Mouse (Mus musculus) liver, embryonic 16.5 days (tissue): ENCODE measurements around the gene Dact3. TPM values are rescaled to one million over a fixed set of nuclear protein-coding genes. Genes with fewer than 3 reads are reported as not detected.

ENCODE experiments used
- ATAC-seq: fragments of 200-750 bp; cut with Nextera tagmentation; 2 replicates; pipeline ENCODE4 v1.8.0; 2017; ENCODE audit warnings: low read depth, mild to moderate bottlenecking, moderate number of reproducible peaks, moderate library complexity
- H3K27ac ChIP-seq: fragments of 300-500 bp; sonication (generic); 2 replicates; pipeline ENCODE4 v1.5.1; 2014; ENCODE audit warnings: mild to moderate bottlenecking, low read length
- H3K27me3 ChIP-seq: fragments of 300-500 bp; sonication (generic); 2 replicates; pipeline ENCODE4 v1.6.1; 2014; ENCODE audit warnings: low read depth, low read length, mixed read lengths; ENCODE audit not compliant: control insufficient read depth, insufficient read depth
- H3K36me3 ChIP-seq: fragments of 300-500 bp; sonication (generic); 2 replicates; pipeline ENCODE4 v1.6.1; 2014; ENCODE audit warnings: mild to moderate bottlenecking; ENCODE audit not compliant: control insufficient read depth, insufficient read depth
- H3K4me1 ChIP-seq: fragments of 300-500 bp; sonication (generic); 2 replicates; pipeline ENCODE4 v1.6.1; 2014; ENCODE audit warnings: low read depth, low read length, mixed read lengths; ENCODE audit not compliant: control insufficient read depth
- H3K4me2 ChIP-seq: fragments of 300-500 bp; sonication (generic); 2 replicates; pipeline ENCODE4 v1.6.1; 2014; ENCODE audit warnings: low read depth, low read length, mixed read lengths
- H3K4me3 ChIP-seq: fragments of 300-500 bp; sonication (generic); 2 replicates; pipeline ENCODE4 v1.5.1; 2014; ENCODE audit warnings: low read depth, mild to moderate bottlenecking, low read length
- H3K9ac ChIP-seq: fragments of 300-500 bp; sonication (generic); 2 replicates; pipeline ENCODE4 v1.6.1; 2014; ENCODE audit warnings: low read depth, low read length
- H3K9me3 ChIP-seq: fragments of 300-500 bp; sonication (generic); replicated peaks from 2 replicates; pipeline ENCODE4 v1.6.1; 2016; ENCODE audit warnings: low read length; ENCODE audit not compliant: control insufficient read depth
- WGBS: fragments of 180-500 bp; shearing (Covaris S2); extraction: QIAGEN DNeasy Blood & Tissue Kit; methylation state at CpG from one replicate; pipeline ENCODE4 v1.1.7; 2014; ENCODE audit not compliant: insufficient replicate concordance; 5-methylcytosine and 5-hydroxymethylcytosine counted together
- polyA plus RNA-seq: library from polyadenylated mRNA; unstranded; fragments of >200 nt; fragmentation: Nextera tagmentation; extraction: Ambion mirVana; gene quantifications from 2 replicates; pipeline ENCODE4 v1.2.1, GENCODE M21; 2015

The Dact3 gene
- polyA plus RNA-seq, 1 experiment from 2014 or later: 0.12 TPM

GRCm38 (mm10) chr7:16893612-16894011 is 18.5 kb downstream of the Dact3 start:
- ATAC-seq: no peak
- Histone ChIP-seq H3K4me3 (no peak overlapping the region), H3K27ac (no peak overlapping the region), H3K4me2 (no peak overlapping the region), H3K9ac (no peak overlapping the region), H3K4me1 (peaks cover 9% of the 10 kb centered on the region), H3K9me3 (no peaks in the 10 kb centered on the region), H3K27me3 (peaks cover 46% of the 10 kb centered on the region), H3K36me3 (no peaks in the 10 kb centered on the region)
- 12% methylated on average over 6 of the region's 6 CpGs for WGBS

GRCm38 (mm10) chr7:16894279-16894678 is 19.2 kb downstream of the Dact3 start:
- Histone ChIP-seq H3K4me1 (peaks cover 9% of the 10 kb centered on the region), H3K9me3 (no peaks in the 10 kb centered on the region), H3K4me3 (no peak overlapping the region), H3K36me3 (no peaks in the 10 kb centered on the region), H3K4me2 (no peak overlapping the region), H3K27me3 (peaks cover 42% of the 10 kb centered on the region), H3K9ac (no peak overlapping the region), H3K27ac (no peak overlapping the region)
- WGBS: 7% methylated on average over 4 of the region's 4 CpGs
- no peak for ATAC-seq

GRCm38 (mm10) chr7:16895000-16895399 is 19.9 kb downstream of the Dact3 start:
- Histone ChIP-seq H3K36me3 (no peaks in the 10 kb centered on the region), H3K4me3 (no peak overlapping the region), H3K9ac (no peak overlapping the region), H3K4me1 (peaks cover 9% of the 10 kb centered on the region), H3K27ac (no peak overlapping the region), H3K4me2 (0 out of 2 replicates have a peak overlapping the region, but pooled peaks have one; percentile 14), H3K9me3 (no peaks in the 10 kb centered on the region), H3K27me3 (peaks cover 42% of the 10 kb centered on the region)
- ATAC-seq: peak; percentile 17; the same call in 1 of the 2 replicates
- under 1% methylated on average over 24 of the region's 24 CpGs for WGBS

GRCm38 (mm10) chr7:16895511-16895910 is 20.4 kb downstream of the Dact3 start:
- Histone ChIP-seq H3K9me3 (no peaks in the 10 kb centered on the region), H3K4me3 (no peak overlapping the region), H3K4me2 (0 out of 2 replicates have a peak overlapping the region, but pooled peaks have one; percentile 14), H3K27ac (no peak overlapping the region), H3K9ac (no peak overlapping the region), H3K4me1 (peaks cover 9% of the 10 kb centered on the region), H3K36me3 (no peaks in the 10 kb centered on the region), H3K27me3 (peaks cover 37% of the 10 kb centered on the region)
- no peak for ATAC-seq
- WGBS: 31% methylated on average over 10 of the region's 10 CpGs

GRCm38 (mm10) chr7:16900526-16900925 is 25.4 kb downstream of the Dact3 start:
- Histone ChIP-seq H3K36me3 (no peaks in the 10 kb centered on the region), H3K9ac (no peak overlapping the region), H3K4me3 (no peak overlapping the region), H3K4me1 (peaks cover 2% of the 10 kb centered on the region), H3K9me3 (no peaks in the 10 kb centered on the region), H3K27me3 (no peaks in the 10 kb centered on the region), H3K27ac (no peak overlapping the region), H3K4me2 (no peak overlapping the region)
- 50% methylated on average over 5 of the region's 5 CpGs for WGBS
- no peak for ATAC-seq

- H3K9ac ChIP-seq: no peak overlapping the region
- H3K4me2 ChIP-seq: no peak overlapping the region
- no peak overlapping the region for H3K27ac ChIP-seq
- no peak for ATAC-seq
- H3K4me3 ChIP-seq: no peak overlapping the region
- WGBS: 22% methylated on average over 2 of the region's 2 CpGs
- H3K27me3 ChIP-seq: peaks cover under 1% of the 10 kb centered on the region; the same call in 1 of the 2 replicates
- peaks cover 11% of the 10 kb centered on the region for H3K4me1 ChIP-seq
- H3K9me3 ChIP-seq: no peaks in the 10 kb centered on the region
- no peaks in the 10 kb centered on the region for H3K36me3 ChIP-seq
Observed at GRCm38 (mm10) chr7:16903439-16903955, 28.4 kb downstream of the Dact3 start.

- H3K27ac ChIP-seq: no peak overlapping the region
- no peak overlapping the region for H3K4me3 ChIP-seq
- no peak overlapping the region for H3K4me2 ChIP-seq
- no peaks in the 10 kb centered on the region for H3K36me3 ChIP-seq
- H3K27me3 ChIP-seq: peaks cover 7% of the 10 kb centered on the region
- H3K9ac ChIP-seq: no peak overlapping the region
- 36% methylated on average over 8 of the region's 10 CpGs for WGBS
- no peaks in the 10 kb centered on the region for H3K9me3 ChIP-seq
- no peak for ATAC-seq
- peaks cover 11% of the 10 kb centered on the region for H3K4me1 ChIP-seq
Observed at GRCm38 (mm10) chr7:16904120-16904675, 29.1 kb downstream of the Dact3 start.

- no peak overlapping the region for H3K4me2 ChIP-seq
- no peaks in the 10 kb centered on the region for H3K36me3 ChIP-seq
- H3K4me1 ChIP-seq: peaks cover 11% of the 10 kb centered on the region
- no peak for ATAC-seq
- 31% methylated on average over 9 of the region's 9 CpGs for WGBS
- H3K27ac ChIP-seq: no peak overlapping the region
- no peaks in the 10 kb centered on the region for H3K9me3 ChIP-seq
- no peak overlapping the region for H3K9ac ChIP-seq
- H3K27me3 ChIP-seq: peaks cover 10% of the 10 kb centered on the region
- no peak overlapping the region for H3K4me3 ChIP-seq
Observed at GRCm38 (mm10) chr7:16905491-16906021, 30.4 kb downstream of the Dact3 start.

- peaks cover 10% of the 10 kb centered on the region for H3K27me3 ChIP-seq
- no peak within 1 kb of the TSS for H3K4me2 ChIP-seq
- H3K9ac ChIP-seq: no peak within 1 kb of the TSS
- no peaks in the 10 kb centered on the region for H3K36me3 ChIP-seq
- no peak within 1 kb of the TSS for H3K27ac ChIP-seq
- no peak for ATAC-seq
- no peaks in the 10 kb centered on the region for H3K9me3 ChIP-seq
- 9% methylated on average over 6 of the region's 6 CpGs for WGBS
- H3K4me3 ChIP-seq: no peak within 1 kb of the TSS
- peaks cover 11% of the 10 kb centered on the region for H3K4me1 ChIP-seq
Observed at GRCm38 (mm10) chr7:16906281-16906680, 31.2 kb downstream of the Dact3 start, which contains the start of gene Ptgir. Gene Ptgir, plus strand, starts transcription at chr7:16906490.
